Mouse (Mus musculus): ENCODE measurements around the gene Vamp8. TPM values are rescaled to one million over a fixed set of nuclear protein-coding genes. Genes with fewer than 3 reads are reported as not detected.
A peak's percentile ranks its signal among the peaks of the same experiment; 100 is the strongest.

Vamp8 gene
- polyA plus RNA-seq, 1 experiment from 2014 or later, result 105 TPM

GRCm38 (mm10) chr6:72347166-72347941, 43.1 kb downstream of the Vamp8 start, which contains the start of gene 0610030E20Rik:
0610030E20Rik (plus strand) TSS chr6:72347317.
- H3K27me3 ChIP-seq, result no peaks in the 10 kb centered on the region
- under 1% methylated on average over 64 of the region's 72 CpGs for WGBS
- peaks cover 33% of the 10 kb centered on the region for H3K36me3 ChIP-seq
- peak within 1 kb of the TSS; percentile 95 for H3K27ac ChIP-seq
- ATAC-seq (ENCODE audit: insufficient number of reproducible peaks, insufficient read depth, low FRiP score, low TSS enrichment, low read depth), result peak; percentile 53; the same call in 1 of the 2 replicates
- peak within 1 kb of the TSS; percentile 81 for H3K4me3 ChIP-seq (replicated peaks)
- H3K4me2 ChIP-seq, result peak within 1 kb of the TSS; percentile 83
- peak within 1 kb of the TSS; percentile 91 for H3K9ac ChIP-seq (replicated peaks)
- H3K4me1 ChIP-seq (replicated peaks), result peaks cover 26% of the 10 kb centered on the region
- H3K9me3 ChIP-seq, result no peaks in the 10 kb centered on the region

- peaks cover 32% of the 10 kb centered on the region for H3K36me3 ChIP-seq
- H3K4me3 ChIP-seq (replicated peaks), result no peak overlapping the region
- no peak overlapping the region for H3K9ac ChIP-seq (replicated peaks)
- H3K27ac ChIP-seq, result no peak overlapping the region
- H3K4me2 ChIP-seq, result peak overlapping the region; percentile 83
- WGBS, result 80% methylated on average over 4 of the region's 4 CpGs
- H3K4me1 ChIP-seq (replicated peaks), result peaks cover 23% of the 10 kb centered on the region
- no peaks in the 10 kb centered on the region for H3K9me3 ChIP-seq
- no peaks in the 10 kb centered on the region for H3K27me3 ChIP-seq
- ATAC-seq (ENCODE audit: insufficient number of reproducible peaks, insufficient read depth, low FRiP score, low TSS enrichment, low read depth), result no peak
Observed at GRCm38 (mm10) chr6:72346261-72346660, 44.2 kb downstream of the Vamp8 start.

- Histone ChIP-seq H3K27ac (no peak overlapping the region), H3K4me2 (peak overlapping the region; percentile 90), H3K27me3 (no peaks in the 10 kb centered on the region), H3K9me3 (no peaks in the 10 kb centered on the region), H3K36me3 (peaks cover 27% of the 10 kb centered on the region), H3K4me1 (replicated peaks) (peaks cover 23% of the 10 kb centered on the region), H3K9ac (replicated peaks) (no peak overlapping the region), H3K4me3 (replicated peaks) (peak overlapping the region; percentile 86; the same call in 1 of the 2 replicates)
- ATAC-seq (ENCODE audit: insufficient number of reproducible peaks, insufficient read depth, low FRiP score, low TSS enrichment, low read depth), result no peak
- 51% methylated on average over 6 of the region's 6 CpGs for WGBS
Observed at GRCm38 (mm10) chr6:72345633-72346032, 44.9 kb downstream of the Vamp8 start.

GRCm38 (mm10) chr6:72345074-72345567, 45.4 kb downstream of the Vamp8 start, which contains the start of gene Usp39:
Usp39 (minus strand) TSS chr6:72345184.
- Histone ChIP-seq H3K27ac (peak within 1 kb of the TSS; percentile 59; the same call in 1 of the 2 replicates), H3K9me3 (no peaks in the 10 kb centered on the region), H3K9ac (replicated peaks) (peak within 1 kb of the TSS; percentile 91), H3K4me2 (peak within 1 kb of the TSS; percentile 90), H3K4me1 (replicated peaks) (peaks cover 23% of the 10 kb centered on the region), H3K4me3 (replicated peaks) (peak within 1 kb of the TSS; percentile 86), H3K27me3 (no peaks in the 10 kb centered on the region), H3K36me3 (peaks cover 22% of the 10 kb centered on the region)
- ATAC-seq (ENCODE audit: insufficient number of reproducible peaks, insufficient read depth, low FRiP score, low TSS enrichment, low read depth), result no peak
- WGBS, result under 1% methylated on average over 30 of the region's 30 CpGs

GRCm38 (mm10) chr6:72344396-72345073, 46.0 kb downstream of the Vamp8 start:
- Histone ChIP-seq H3K9ac (replicated peaks) (peak overlapping the region; percentile 91), H3K4me3 (replicated peaks) (peak overlapping the region; percentile 86), H3K9me3 (no peaks in the 10 kb centered on the region), H3K4me1 (replicated peaks) (peaks cover 23% of the 10 kb centered on the region), H3K27ac (peak overlapping the region; percentile 59; the same call in 1 of the 2 replicates), H3K4me2 (peak overlapping the region; percentile 90), H3K36me3 (peaks cover 22% of the 10 kb centered on the region), H3K27me3 (no peaks in the 10 kb centered on the region)
- WGBS, result under 1% methylated on average over 42 of the region's 42 CpGs
- no peak for ATAC-seq (ENCODE audit: insufficient number of reproducible peaks, insufficient read depth, low FRiP score, low TSS enrichment, low read depth)

- Histone ChIP-seq H3K27ac (no peak overlapping the region), H3K4me1 (replicated peaks) (peaks cover 11% of the 10 kb centered on the region), H3K4me3 (replicated peaks) (no peak overlapping the region), H3K36me3 (peaks cover 50% of the 10 kb centered on the region), H3K9me3 (no peaks in the 10 kb centered on the region), H3K9ac (replicated peaks) (no peak overlapping the region), H3K27me3 (no peaks in the 10 kb centered on the region), H3K4me2 (no peak overlapping the region)
- no peak for ATAC-seq (ENCODE audit: insufficient number of reproducible peaks, insufficient read depth, low FRiP score, low TSS enrichment, low read depth)
- WGBS, result 71% methylated on average over 2 of the region's 2 CpGs
Observed at GRCm38 (mm10) chr6:72340481-72340880, 50.0 kb downstream of the Vamp8 start.

Other genes starting within 250 kb of the Vamp8 start
- gene Atoh8, start 155.1 kb downstream of the Vamp8 start, polyA plus RNA-seq (2016; fragmentation: Nextera tagmentation; extraction: Ambion mirVana), result 30.7 and 30.8 TPM in 2 replicates
- gene Sftpb, start 86.1 kb downstream of the Vamp8 start, polyA plus RNA-seq (2016; fragmentation: Nextera tagmentation; extraction: Ambion mirVana), result not detected in 2 replicates
- gene Usp39, start 45.5 kb downstream of the Vamp8 start, polyA plus RNA-seq (2016; fragmentation: Nextera tagmentation; extraction: Ambion mirVana), result 62.7 and 71.3 TPM in 2 replicates
- 25.8 and 29.2 TPM in 2 replicates for gene 0610030E20Rik, start 43.4 kb downstream of the Vamp8 start, polyA plus RNA-seq (2016; fragmentation: Nextera tagmentation; extraction: Ambion mirVana)
- gene Tmem150a, start 35.3 kb downstream of the Vamp8 start, polyA plus RNA-seq (2016; fragmentation: Nextera tagmentation; extraction: Ambion mirVana), result 8.8 and 9.8 TPM in 2 replicates
- 89.1 and 93.4 TPM in 2 replicates for gene Rnf181, start 23.7 kb downstream of the Vamp8 start, polyA plus RNA-seq (2016; fragmentation: Nextera tagmentation; extraction: Ambion mirVana)
- gene Vamp5, start 10.2 kb downstream of the Vamp8 start, polyA plus RNA-seq (2016; fragmentation: Nextera tagmentation; extraction: Ambion mirVana), result 13.9 and 17.3 TPM in 2 replicates
- 34.0 TPM in 2 replicates for gene Ggcx, start 23.6 kb upstream of the Vamp8 start, polyA plus RNA-seq (2016; fragmentation: Nextera tagmentation; extraction: Ambion mirVana)
- 408 and 461 TPM in 2 replicates for gene Mat2a, start 48.9 kb upstream of the Vamp8 start, polyA plus RNA-seq (2016; fragmentation: Nextera tagmentation; extraction: Ambion mirVana)
- 0.18 TPM in 2 replicates for gene Sh2d6, start 131.0 kb upstream of the Vamp8 start, polyA plus RNA-seq (2016; fragmentation: Nextera tagmentation; extraction: Ambion mirVana)
- 26.2 and 27.4 TPM in 2 replicates for gene Capg, start 153.7 kb upstream of the Vamp8 start, polyA plus RNA-seq (2016; fragmentation: Nextera tagmentation; extraction: Ambion mirVana)
- 14.8 and 15.2 TPM in 2 replicates for gene Elmod3, start 207.7 kb upstream of the Vamp8 start, polyA plus RNA-seq (2016; fragmentation: Nextera tagmentation; extraction: Ambion mirVana)
- 10.8 and 12.4 TPM in 2 replicates for gene Retsat, start 207.8 kb upstream of the Vamp8 start, polyA plus RNA-seq (2016; fragmentation: Nextera tagmentation; extraction: Ambion mirVana)
- 20.9 and 21.7 TPM in 2 replicates for gene Tgoln1, start 226.3 kb upstream of the Vamp8 start, polyA plus RNA-seq (2016; fragmentation: Nextera tagmentation; extraction: Ambion mirVana)